Mouse (Mus musculus) limb, embryonic 15.5 days (tissue): ENCODE results near the gene Cmtm2b. TPM values are rescaled to one million over a fixed set of nuclear protein-coding genes. Genes with fewer than 3 reads are reported as not detected.
"Not testable (repeated sequence)": the region's sequence is repeated elsewhere in the genome, so short reads cannot be mapped to it uniquely, and the experiment has no call there.

Experiments used
- ATAC-seq: fragments of 200-750 bp; cut with Nextera tagmentation; 2 replicates; pipeline ENCODE4 v1.8.0; 2017; ENCODE audit warnings: low read depth, moderate TSS enrichment; ENCODE audit not compliant: insufficient number of reproducible peaks, low FRiP score, low TSS enrichment
- H3K27ac ChIP-seq: fragments of 300-500 bp; sonication (generic); 2 replicates; pipeline ENCODE4 v1.5.1; 2015; ENCODE audit warnings: moderate library complexity, mild to moderate bottlenecking, inconsistent platforms
- H3K27me3 ChIP-seq: fragments of 300-500 bp; sonication (generic); 2 replicates; pipeline ENCODE4 v1.6.1; 2015; ENCODE audit warnings: inconsistent platforms
- H3K36me3 ChIP-seq: fragments of 300-500 bp; sonication (generic); 2 replicates; pipeline ENCODE4 v1.6.1; 2015; ENCODE audit warnings: inconsistent platforms
- H3K4me1 ChIP-seq: fragments of 300-500 bp; sonication (generic); 2 replicates; pipeline ENCODE4 v1.6.1; 2015; ENCODE audit warnings: inconsistent platforms
- H3K4me2 ChIP-seq: fragments of 300-500 bp; sonication (generic); 2 replicates; pipeline ENCODE4 v1.6.1; 2015; ENCODE audit warnings: mild to moderate bottlenecking, inconsistent platforms
- H3K4me3 ChIP-seq: fragments of 300-500 bp; sonication (generic); 2 replicates; pipeline ENCODE4 v1.5.1; 2015; ENCODE audit warnings: mild to moderate bottlenecking, inconsistent platforms
- H3K9ac ChIP-seq: fragments of 300-500 bp; sonication (generic); 2 replicates; pipeline ENCODE4 v1.6.1; 2015; ENCODE audit warnings: inconsistent platforms
- H3K9me3 ChIP-seq: fragments of 300-500 bp; sonication (generic); 2 replicates; pipeline ENCODE4 v1.6.1; 2016; ENCODE audit warnings: inconsistent platforms
- WGBS: fragments of 180-500 bp; shearing (Covaris S2); methylation state at CpG from one replicate; pipeline ENCODE4 v1.1.7; 2015; 5-methylcytosine and 5-hydroxymethylcytosine counted together
- polyA plus RNA-seq: library from polyadenylated mRNA; unstranded; fragments of >200 nt; fragmentation: Nextera tagmentation; extraction: Ambion mirVana; gene quantifications from 2 replicates; pipeline ENCODE4 v1.2.1, GENCODE M21; 2015

Gene Cmtm2b
- not detected in 2 replicates for polyA plus RNA-seq

GRCm38 (mm10) chr8:104321930-104322329 lies at the start of gene Cmtm2b:
Cmtm2b (plus strand) TSS chr8:104322230.
- H3K27ac ChIP-seq, H3K9ac ChIP-seq, H3K4me3 ChIP-seq, H3K4me1 ChIP-seq, H3K9me3 ChIP-seq, H3K36me3 ChIP-seq, H3K4me2 ChIP-seq, ATAC-seq, H3K27me3 ChIP-seq: not testable (repeated sequence)
- 87% methylated on average over 12 of the region's 12 CpGs for WGBS

GRCm38 (mm10) chr8:104293081-104293480 lies 28.9 kb upstream of the Cmtm2b start, which contains the start of gene Cmtm2a:
Cmtm2a (minus strand) TSS chr8:104293181.
- WGBS, result 85% methylated on average over 12 of the region's 12 CpGs
- not testable (repeated sequence) for ATAC-seq, H3K9ac ChIP-seq, H3K4me2 ChIP-seq, H3K27ac ChIP-seq, H3K4me1 ChIP-seq, H3K27me3 ChIP-seq, H3K4me3 ChIP-seq, H3K9me3 ChIP-seq, H3K36me3 ChIP-seq

DNA sequence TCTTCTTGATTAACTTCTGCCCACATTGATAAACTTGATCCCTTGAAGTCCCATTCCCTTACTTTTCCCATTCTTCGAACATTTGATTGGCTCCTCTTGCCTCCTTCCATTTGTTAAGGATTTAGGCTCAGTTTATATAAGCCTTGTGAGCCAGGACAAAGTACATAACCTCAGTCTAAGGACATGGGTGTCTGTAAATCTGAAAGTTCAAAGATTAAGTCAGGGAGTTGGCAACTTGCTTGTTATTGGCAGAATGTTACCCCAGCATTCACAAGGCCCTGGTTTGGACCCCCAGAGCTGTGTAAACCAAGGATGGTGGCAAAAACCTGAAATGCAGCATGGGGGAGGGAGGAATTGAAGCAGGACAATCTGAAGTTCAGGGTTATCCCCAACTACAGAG lies 27.6 kb upstream of the Cmtm2b start:
- Histone ChIP-seq H3K4me3 (no peak overlapping the region), H3K27me3 (no peaks in the 10 kb centered on the region), H3K9ac (no peak overlapping the region), H3K36me3 (no peaks in the 10 kb centered on the region), H3K9me3 (no peaks in the 10 kb centered on the region), H3K4me2 (no peak overlapping the region), H3K4me1 (no peaks in the 10 kb centered on the region), H3K27ac (no peak overlapping the region)
- no peak for ATAC-seq
- 88% methylated on average over 1 of the region's 1 CpGs for WGBS

DNA sequence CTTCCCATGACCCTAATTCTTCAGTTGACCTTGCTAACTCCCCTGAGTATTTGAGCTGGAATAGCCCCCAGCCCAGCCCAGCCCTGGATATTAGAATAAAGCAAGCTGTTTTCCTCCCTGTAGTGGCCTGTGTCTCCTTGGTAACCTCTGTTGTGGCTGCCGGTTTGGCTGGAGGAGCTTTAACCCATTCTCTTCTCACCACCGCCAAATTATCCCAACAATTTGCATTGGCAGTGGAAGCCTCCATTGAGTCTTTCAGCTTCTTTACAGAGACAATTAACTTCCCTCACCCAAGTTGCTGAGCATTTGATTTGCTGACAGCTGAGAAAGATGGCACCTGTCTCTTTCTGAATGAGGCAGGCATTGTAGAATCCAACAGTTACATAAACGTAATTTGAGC lies 20.5 kb upstream of the Cmtm2b start:
- not testable (repeated sequence) for H3K4me1 ChIP-seq, H3K27me3 ChIP-seq, H3K9me3 ChIP-seq, H3K4me3 ChIP-seq, H3K9ac ChIP-seq, H3K4me2 ChIP-seq, H3K27ac ChIP-seq, H3K36me3 ChIP-seq, ATAC-seq
- 20% methylated on average over 3 of the region's 3 CpGs for WGBS

DNA sequence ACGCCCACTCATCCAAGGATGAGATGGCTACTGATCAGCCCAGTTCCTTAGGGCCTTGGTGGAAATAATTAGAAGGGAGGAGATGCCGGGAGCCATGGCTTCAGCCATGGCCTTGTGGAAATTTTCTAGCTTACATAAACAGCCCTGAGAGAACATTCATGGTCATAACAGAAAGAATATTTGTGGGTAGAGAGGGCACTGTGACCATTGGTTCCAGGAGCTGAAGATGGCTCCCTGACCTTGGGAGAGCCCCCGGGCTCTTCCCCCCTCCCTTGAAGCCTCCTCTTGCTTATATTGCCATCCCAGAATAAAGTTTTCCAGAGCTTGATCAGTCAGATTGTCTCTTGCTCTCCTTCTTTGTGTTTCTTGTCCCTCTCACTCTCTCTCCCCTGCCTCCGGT lies 19.5 kb upstream of the Cmtm2b start:
- not testable (repeated sequence) for ATAC-seq
- WGBS, result 93% methylated on average over 4 of the region's 4 CpGs

DNA sequence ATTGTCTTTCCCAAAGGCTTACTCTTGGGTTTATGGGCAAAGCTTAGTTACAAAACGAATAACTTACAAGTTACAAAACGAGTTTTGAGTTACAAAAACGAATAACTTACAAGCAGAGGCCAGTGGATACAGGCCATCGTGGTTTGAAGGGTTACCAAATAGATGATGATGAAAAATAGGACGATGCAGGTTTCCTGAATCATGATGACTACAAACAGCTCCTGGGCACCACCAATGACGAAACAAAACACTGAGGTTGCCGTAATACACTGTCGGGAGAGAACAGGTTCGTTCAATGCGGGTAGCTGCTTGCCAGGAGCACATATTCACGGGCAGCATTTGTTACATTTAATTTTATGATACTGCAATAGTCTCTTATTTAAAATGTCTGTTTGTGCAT lies 17.1 kb upstream of the Cmtm2b start:
- H3K36me3 ChIP-seq, result no peaks in the 10 kb centered on the region
- 81% methylated on average over 11 of the region's 11 CpGs for WGBS
- ATAC-seq, result no peak
- no peak overlapping the region for H3K27ac ChIP-seq
- no peaks in the 10 kb centered on the region for H3K4me1 ChIP-seq
- H3K27me3 ChIP-seq, result no peaks in the 10 kb centered on the region
- H3K9me3 ChIP-seq, result no peaks in the 10 kb centered on the region
- no peak overlapping the region for H3K4me2 ChIP-seq
- no peak overlapping the region for H3K9ac ChIP-seq
- H3K4me3 ChIP-seq, result no peak overlapping the region

More for the DNA sequence above, 19.5 kb upstream of the Cmtm2b start:
- not testable (repeated sequence) for H3K9me3 ChIP-seq, H3K36me3 ChIP-seq, H3K27ac ChIP-seq, H3K27me3 ChIP-seq, H3K9ac ChIP-seq, H3K4me1 ChIP-seq, H3K4me2 ChIP-seq, H3K4me3 ChIP-seq

DNA sequence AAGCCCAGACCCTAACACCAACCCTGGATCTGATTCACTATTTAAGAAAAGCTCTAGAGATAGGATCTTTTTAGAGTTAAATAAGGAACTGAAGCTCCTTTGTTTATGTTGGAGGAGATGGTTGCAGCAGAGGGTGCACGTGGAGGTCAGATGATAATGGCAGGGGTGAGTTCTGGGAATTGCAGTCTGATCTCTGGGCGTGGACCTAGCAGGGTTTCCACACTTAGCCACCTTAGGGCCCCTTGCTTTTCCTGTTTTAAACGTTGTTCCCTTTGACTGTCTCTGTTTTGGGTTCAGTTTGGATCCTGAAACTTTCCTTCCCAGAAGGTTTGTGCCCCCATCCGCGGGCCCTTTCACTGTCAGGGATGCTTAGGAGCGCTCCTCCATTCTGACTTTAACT lies 13.7 kb upstream of the Cmtm2b start:
- H3K27ac ChIP-seq, H3K9ac ChIP-seq, H3K36me3 ChIP-seq, H3K4me3 ChIP-seq, H3K4me2 ChIP-seq, ATAC-seq, H3K27me3 ChIP-seq, H3K4me1 ChIP-seq, H3K9me3 ChIP-seq: not testable (repeated sequence)
- WGBS, result 55% methylated on average over 6 of the region's 6 CpGs

DNA sequence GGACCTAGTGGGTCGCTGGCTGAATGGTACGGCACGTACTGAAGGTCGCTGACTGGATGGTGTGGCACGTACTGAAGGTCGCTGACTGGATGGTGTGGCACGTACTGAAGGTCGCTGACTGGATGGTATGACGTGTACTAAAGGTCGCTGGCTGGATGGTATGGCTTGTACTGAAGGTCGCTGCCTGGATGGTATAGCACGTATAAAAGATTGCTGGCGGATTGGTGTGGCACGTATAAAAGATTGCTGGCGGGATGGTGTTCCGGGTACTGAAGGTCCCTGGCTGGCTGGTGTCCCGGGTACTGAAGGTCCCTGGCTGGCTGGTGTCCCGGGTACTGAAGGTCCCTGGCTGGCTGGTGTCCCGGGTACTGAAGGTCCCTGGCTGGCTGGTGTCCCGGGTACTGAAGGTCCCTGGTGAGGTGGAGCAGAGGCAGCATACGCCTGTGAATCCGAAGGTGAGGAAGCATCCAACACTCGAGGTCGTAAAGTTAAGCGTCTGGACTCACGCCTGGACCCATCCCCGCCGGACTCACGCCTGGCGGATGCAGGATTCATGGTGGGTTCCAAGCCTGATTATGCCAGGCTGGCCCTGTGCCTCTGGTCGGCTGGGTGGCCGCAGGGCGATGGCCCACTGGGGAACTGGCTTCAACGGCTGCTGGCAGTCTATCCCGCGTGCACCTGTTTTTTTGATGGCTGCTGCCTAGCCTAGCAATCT lies 12.4 kb upstream of the Cmtm2b start, which contains the start of the genes Gm45711 and Cmtm1:
TSS of gene Gm45711 (minus strand) at position 641 of the 715 bp plus-strand sequence.
TSS of gene Cmtm1 (minus strand) at position 705 of the 715 bp plus-strand sequence.
- not testable (repeated sequence) for H3K9me3 ChIP-seq, H3K27me3 ChIP-seq, H3K4me2 ChIP-seq, H3K27ac ChIP-seq, ATAC-seq, H3K9ac ChIP-seq, H3K4me3 ChIP-seq, H3K36me3 ChIP-seq, H3K4me1 ChIP-seq
- 84% methylated on average over 36 of the region's 36 CpGs for WGBS

DNA sequence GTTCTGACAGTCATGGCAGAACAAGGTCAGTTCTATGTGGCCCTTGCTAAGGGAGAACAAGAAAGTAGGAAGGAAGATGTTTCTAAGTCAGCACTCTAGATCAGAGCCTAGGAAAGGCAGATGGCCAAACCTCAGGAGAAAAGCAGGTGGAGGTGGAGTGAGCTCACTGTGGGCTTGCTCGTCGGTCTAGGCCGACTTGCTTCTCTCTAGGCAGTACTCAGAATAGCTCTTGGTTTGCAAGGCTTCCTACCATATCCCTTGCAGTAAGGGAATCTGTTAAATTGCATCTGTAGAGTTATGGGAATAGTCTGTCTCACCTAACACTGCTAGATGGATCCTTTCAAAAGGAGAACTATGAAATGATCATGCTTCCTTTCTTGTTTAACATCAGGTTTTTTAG lies 10.0 kb upstream of the Cmtm2b start:
- H3K36me3 ChIP-seq, H3K4me1 ChIP-seq, H3K27ac ChIP-seq, H3K4me3 ChIP-seq, H3K4me2 ChIP-seq, H3K27me3 ChIP-seq, H3K9me3 ChIP-seq, ATAC-seq, H3K9ac ChIP-seq: not testable (repeated sequence)
- WGBS, result 91% methylated on average over 3 of the region's 3 CpGs

- no peak for ATAC-seq
- 70% methylated on average over 4 of the region's 4 CpGs for WGBS
- no peaks in the 10 kb centered on the region for H3K9me3 ChIP-seq
Measured at GRCm38 (mm10) chr8:104313311-104313710, 8.7 kb upstream of the Cmtm2b start.

GRCm38 (mm10) chr8:104321267-104321666 lies 763 bp upstream of the Cmtm2b start, which contains the start of gene Gm11020:
Gm11020 (plus strand) TSS chr8:104321567.
- not testable (repeated sequence) for H3K9me3 ChIP-seq, H3K36me3 ChIP-seq, H3K27ac ChIP-seq, H3K4me1 ChIP-seq, H3K9ac ChIP-seq, H3K4me3 ChIP-seq, H3K4me2 ChIP-seq, H3K27me3 ChIP-seq, ATAC-seq
- 84% methylated on average over 11 of the region's 11 CpGs for WGBS

More at GRCm38 (mm10) chr8:104313311-104313710, 8.7 kb upstream of the Cmtm2b start:
- no peaks in the 10 kb centered on the region for H3K4me1 ChIP-seq
- H3K4me3 ChIP-seq, result no peak overlapping the region
- no peak overlapping the region for H3K27ac ChIP-seq
- H3K36me3 ChIP-seq, result no peaks in the 10 kb centered on the region
- H3K4me2 ChIP-seq, result no peak overlapping the region
- H3K9ac ChIP-seq, result no peak overlapping the region
- no peaks in the 10 kb centered on the region for H3K27me3 ChIP-seq

- WGBS, result 75% methylated on average over 5 of the region's 5 CpGs
- no peak overlapping the region for H3K9ac ChIP-seq
- H3K9me3 ChIP-seq, result no peaks in the 10 kb centered on the region
- no peaks in the 10 kb centered on the region for H3K27me3 ChIP-seq
- no peak overlapping the region for H3K4me2 ChIP-seq
- H3K36me3 ChIP-seq, result no peaks in the 10 kb centered on the region
- H3K27ac ChIP-seq, result no peak overlapping the region
- H3K4me1 ChIP-seq, result no peaks in the 10 kb centered on the region
- no peak overlapping the region for H3K4me3 ChIP-seq
- no peak for ATAC-seq
Measured at GRCm38 (mm10) chr8:104332665-104333631, 10.9 kb downstream of the Cmtm2b start.
